Mouse (Mus musculus): ENCODE results near the gene Plcg2.

DNA sequence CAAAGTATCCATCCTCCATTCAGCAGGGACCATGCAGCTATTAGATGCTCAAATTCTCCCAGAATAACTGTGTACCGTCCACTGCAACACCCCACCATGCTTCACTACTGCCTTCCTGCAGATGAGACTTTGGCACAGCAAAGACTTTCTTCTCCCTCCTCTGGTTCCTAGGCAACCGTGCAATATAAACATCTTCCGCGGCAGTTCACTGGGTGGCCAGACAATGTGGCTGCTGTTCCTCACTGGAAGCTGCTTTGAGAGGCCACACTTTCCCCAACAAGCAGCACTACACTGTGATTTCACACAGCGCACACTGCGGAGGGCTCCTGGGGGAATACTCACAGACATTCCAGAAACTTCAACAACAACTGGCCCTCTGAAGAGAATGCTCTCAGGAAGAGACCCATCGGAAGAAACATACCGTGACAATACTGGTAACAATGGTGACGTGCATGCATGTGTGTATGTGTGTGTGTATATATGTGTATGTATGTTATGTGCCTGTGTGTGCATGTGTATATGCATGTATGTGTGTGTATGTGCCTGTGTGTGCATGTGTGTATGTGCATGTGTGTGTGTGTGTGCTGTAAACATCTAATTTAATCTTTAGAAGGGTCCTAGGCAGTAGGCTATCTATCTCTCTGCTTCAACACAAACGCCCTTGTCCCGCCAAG is 162.4 kb downstream of the Plcg2 start:
- no peak for TF ChIP-seq CTCF (conservative IDR thresholded peaks at IDR 0.05; ENCODE audit: insufficient read depth, insufficient read length, low read depth, low read length)
- no peak for TF ChIP-seq POLR2A (IDR thresholded peaks at IDR 0.05; ENCODE audit: low read depth, low read length)

All from kidney, adult 2 months (tissue).